Mouse (Mus musculus): ENCODE measurements around the gene Btbd9. TPM values are rescaled to one million over a fixed set of nuclear protein-coding genes. Genes with fewer than 3 reads are reported as not detected.

Gene Btbd9
- polyA plus RNA-seq, 1 experiment from 2014 or later = 56.0 TPM

DNA sequence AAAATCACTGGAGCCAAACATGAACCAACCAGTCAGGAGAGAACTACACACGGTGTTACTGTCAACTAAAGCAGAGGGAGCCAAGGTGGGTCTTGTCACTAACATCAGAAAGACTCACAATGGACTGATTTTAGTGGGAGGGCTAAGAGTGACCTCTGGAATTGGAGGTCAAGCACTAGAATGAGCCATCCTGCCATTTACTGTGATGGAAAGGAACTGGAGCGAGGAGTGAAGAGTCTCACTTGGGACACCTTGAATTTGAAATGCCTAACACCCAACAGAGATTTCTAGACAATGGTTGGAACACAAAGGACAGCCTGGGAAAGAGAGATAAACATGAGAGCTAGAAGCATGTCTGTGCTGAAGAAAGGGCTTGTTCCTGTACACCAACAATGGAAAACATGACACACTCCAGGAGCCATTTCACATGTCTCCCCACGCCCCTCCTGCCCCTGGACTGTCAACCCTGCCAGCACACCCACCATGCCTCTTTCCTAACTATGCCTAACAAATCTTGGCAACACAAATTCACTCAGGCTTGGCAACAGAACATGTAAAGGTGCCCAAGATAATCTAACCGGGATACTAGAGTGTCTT, 152.9 kb downstream of the Btbd9 start:
- H3K4me3 ChIP-seq (replicated peaks) = no peak overlapping the region
- H3K4me1 ChIP-seq = no peaks in the 10 kb centered on the region
- H3K27me3 ChIP-seq (replicated peaks) = no peaks in the 10 kb centered on the region
- whole genome bisulfite sequencing = 60% methylated on average over 4 of the region's 4 CpGs
- no peak overlapping the region for H3K9ac ChIP-seq
- no peak overlapping the region for H3K4me2 ChIP-seq
- H3K27ac ChIP-seq = no peak overlapping the region
- H3K9me3 ChIP-seq = no peaks in the 10 kb centered on the region
- no peak for ATAC-seq (ENCODE audit: insufficient read depth, low FRiP score, low read depth)
- no peaks in the 10 kb centered on the region for H3K36me3 ChIP-seq

DNA sequence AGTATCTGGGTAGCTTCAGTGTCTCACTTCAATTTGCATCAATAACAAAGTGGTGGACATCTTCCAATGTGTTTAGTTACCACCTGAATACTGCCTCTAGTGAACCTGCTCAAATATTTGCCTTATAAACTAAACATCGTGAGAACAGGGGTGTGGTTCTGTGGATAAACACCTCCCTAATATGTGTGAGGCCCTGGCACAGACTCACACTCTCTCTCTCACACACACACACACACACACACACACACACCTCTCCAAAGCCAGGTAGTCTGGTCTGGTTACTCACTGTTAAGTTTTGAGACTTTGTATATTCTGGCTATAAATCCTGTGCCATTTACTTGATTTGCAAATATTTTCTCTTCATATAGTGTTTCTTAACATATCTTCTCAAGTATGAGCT, 154.0 kb downstream of the Btbd9 start:
- Histone ChIP-seq H3K4me1 (no peaks in the 10 kb centered on the region), H3K9ac (no peak overlapping the region), H3K36me3 (no peaks in the 10 kb centered on the region), H3K4me2 (no peak overlapping the region), H3K27me3 (replicated peaks) (no peaks in the 10 kb centered on the region), H3K27ac (no peak overlapping the region), H3K9me3 (no peaks in the 10 kb centered on the region), H3K4me3 (replicated peaks) (no peak overlapping the region)
- 24% methylated on average over 1 of the region's 1 CpGs for WGBS
- ATAC-seq (ENCODE audit: insufficient read depth, low FRiP score, low read depth) = no peak

DNA sequence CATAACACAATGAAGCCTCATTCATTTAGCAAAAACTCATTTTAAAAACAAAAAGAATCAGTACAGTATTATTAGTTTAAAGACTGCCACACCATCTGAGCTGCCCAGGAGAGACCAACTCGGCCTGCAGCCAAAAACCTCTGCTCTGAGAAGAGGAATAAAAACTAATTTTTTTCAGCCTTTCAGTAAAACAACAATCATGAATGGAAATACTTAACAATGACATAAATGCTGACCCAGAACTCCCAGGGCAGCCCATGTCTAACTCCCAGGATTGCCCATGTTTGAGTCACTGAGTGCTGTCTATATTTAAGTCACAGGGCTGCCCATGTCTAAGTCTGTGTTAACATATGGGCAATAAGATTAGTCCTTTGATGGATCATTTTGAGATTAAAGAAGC, 155.0 kb downstream of the Btbd9 start:
- no peak for ATAC-seq (ENCODE audit: insufficient read depth, low FRiP score, low read depth)
- Histone ChIP-seq H3K27ac (no peak overlapping the region), H3K4me2 (no peak overlapping the region), H3K4me1 (no peaks in the 10 kb centered on the region), H3K4me3 (replicated peaks) (no peak overlapping the region), H3K9me3 (no peaks in the 10 kb centered on the region), H3K36me3 (no peaks in the 10 kb centered on the region), H3K9ac (no peak overlapping the region), H3K27me3 (replicated peaks) (no peaks in the 10 kb centered on the region)
- WGBS = 73% methylated on average over 1 of the region's 1 CpGs

DNA sequence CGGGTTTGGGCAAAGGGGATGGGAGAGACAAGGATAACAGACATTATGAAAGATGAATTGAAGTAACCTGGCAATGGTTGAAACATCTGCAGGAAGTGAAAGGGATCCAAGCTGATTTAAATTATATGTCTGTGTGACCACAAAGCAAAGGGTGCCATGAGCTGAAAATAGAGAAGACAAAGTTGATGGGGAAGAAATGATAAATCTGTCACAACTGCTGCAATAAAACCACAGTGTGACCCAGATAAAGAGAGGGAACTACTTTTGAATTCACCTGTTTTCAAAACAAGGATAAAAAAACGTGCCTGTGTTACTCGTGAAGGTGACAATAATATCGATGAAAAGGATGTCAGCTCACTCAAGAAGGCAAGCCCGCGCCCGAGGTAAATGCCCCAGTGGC, 156.8 kb downstream of the Btbd9 start:
- Histone ChIP-seq H3K36me3 (no peaks in the 10 kb centered on the region), H3K27me3 (replicated peaks) (no peaks in the 10 kb centered on the region), H3K4me1 (no peaks in the 10 kb centered on the region), H3K4me2 (no peak overlapping the region), H3K9ac (no peak overlapping the region), H3K9me3 (no peaks in the 10 kb centered on the region), H3K4me3 (replicated peaks) (no peak overlapping the region), H3K27ac (no peak overlapping the region)
- no peak for ATAC-seq (ENCODE audit: insufficient read depth, low FRiP score, low read depth)
- WGBS = 85% methylated on average over 7 of the region's 7 CpGs

DNA sequence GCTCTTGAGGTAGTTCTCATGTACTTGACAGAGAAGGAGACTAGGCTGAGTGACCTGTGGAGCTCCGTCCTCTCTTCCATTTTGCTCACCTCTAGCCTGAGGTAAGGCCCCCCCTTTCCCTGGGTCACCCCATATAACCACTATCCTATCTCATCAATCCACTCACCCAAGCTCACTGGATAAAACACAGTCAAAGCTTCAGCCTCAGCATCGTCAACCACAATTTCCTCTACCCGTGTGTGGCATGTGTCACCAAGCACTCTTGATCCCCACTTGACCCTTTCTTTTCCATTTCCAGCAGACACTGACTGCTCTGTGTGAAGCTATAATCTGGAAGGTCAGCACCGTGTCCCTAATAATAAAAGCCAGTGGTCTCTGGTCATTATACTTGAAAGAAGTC, 157.8 kb downstream of the Btbd9 start:
- Histone ChIP-seq H3K27me3 (replicated peaks) (no peaks in the 10 kb centered on the region), H3K9me3 (no peaks in the 10 kb centered on the region), H3K4me2 (no peak overlapping the region), H3K4me3 (replicated peaks) (no peak overlapping the region), H3K36me3 (no peaks in the 10 kb centered on the region), H3K9ac (no peak overlapping the region), H3K27ac (no peak overlapping the region), H3K4me1 (no peaks in the 10 kb centered on the region)
- ATAC-seq (ENCODE audit: insufficient read depth, low FRiP score, low read depth) = no peak
- 54% methylated on average over 4 of the region's 4 CpGs for WGBS

DNA sequence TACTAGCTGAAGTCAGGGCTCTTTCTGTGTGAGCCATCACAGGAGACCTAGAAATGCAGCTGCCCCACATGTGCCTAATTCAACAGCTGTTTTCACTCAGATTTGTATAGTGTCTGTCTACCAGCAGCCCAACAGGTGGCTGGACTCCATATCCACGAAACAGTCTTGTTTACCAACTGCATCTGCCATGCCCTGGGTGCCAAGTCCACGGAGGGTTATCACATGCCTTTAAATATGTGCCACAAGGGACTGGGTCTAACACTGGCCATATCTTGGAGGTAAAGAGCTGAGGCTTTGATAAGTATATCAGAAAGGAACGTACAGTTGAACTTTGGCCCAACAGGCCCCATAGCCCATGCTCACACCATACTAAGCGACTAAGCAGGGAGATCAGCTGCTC, 159.2 kb downstream of the Btbd9 start:
- Histone ChIP-seq H3K36me3 (no peaks in the 10 kb centered on the region), H3K4me3 (replicated peaks) (no peak overlapping the region), H3K4me2 (no peak overlapping the region), H3K9me3 (no peaks in the 10 kb centered on the region), H3K9ac (no peak overlapping the region), H3K27me3 (replicated peaks) (no peaks in the 10 kb centered on the region), H3K27ac (peak overlapping the region; percentile 3; the same call in 1 of the 2 replicates), H3K4me1 (no peaks in the 10 kb centered on the region)
- WGBS = 48% methylated on average over 4 of the region's 4 CpGs
- peak; percentile 77 for ATAC-seq (ENCODE audit: insufficient read depth, low FRiP score, low read depth)

DNA sequence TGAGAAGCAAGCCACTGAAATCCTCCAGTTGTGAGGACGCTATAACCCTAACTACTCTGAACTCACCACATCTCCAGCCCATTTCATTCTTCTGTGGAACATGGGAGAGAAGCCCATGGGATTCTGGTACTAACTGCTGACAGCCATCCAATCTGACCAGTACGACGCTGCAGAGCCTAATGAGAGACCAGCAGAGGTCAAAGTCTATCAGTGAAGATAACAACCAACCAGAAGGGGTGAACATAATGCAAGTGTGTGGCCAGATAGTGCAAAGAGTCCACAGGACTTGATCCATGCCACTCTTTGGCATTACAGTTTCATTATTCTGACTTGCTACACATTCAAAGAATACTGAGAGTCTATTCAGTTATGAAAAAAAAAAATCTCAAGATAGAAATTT, 160.6 kb downstream of the Btbd9 start:
- Histone ChIP-seq H3K4me2 (no peak overlapping the region), H3K27ac (no peak overlapping the region), H3K27me3 (replicated peaks) (no peaks in the 10 kb centered on the region), H3K4me3 (replicated peaks) (no peak overlapping the region), H3K36me3 (no peaks in the 10 kb centered on the region), H3K9ac (no peak overlapping the region), H3K9me3 (no peaks in the 10 kb centered on the region), H3K4me1 (no peaks in the 10 kb centered on the region)
- no peak for ATAC-seq (ENCODE audit: insufficient read depth, low FRiP score, low read depth)
- WGBS = 64% methylated on average over 3 of the region's 3 CpGs

DNA sequence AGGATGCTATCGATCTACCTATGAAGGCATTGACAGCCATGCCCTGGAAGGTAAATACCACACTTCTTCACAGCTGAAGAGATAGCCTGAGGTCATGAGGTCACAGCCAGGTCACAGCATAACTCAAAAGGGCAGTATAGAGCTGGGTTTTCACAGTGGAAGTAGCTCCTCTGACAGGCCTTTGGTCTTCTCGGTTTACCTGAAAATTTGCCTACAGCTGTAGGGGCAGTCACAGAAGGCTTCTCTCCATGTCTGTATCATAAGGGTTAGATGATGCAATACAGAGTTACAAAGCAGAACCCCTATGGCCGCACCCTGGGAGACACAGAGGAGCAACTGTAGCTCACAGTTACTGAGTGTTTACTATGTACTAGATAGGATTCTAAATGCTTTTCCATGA, 163.3 kb downstream of the Btbd9 start:
- H3K36me3 ChIP-seq = no peaks in the 10 kb centered on the region
- H3K9me3 ChIP-seq = no peaks in the 10 kb centered on the region
- WGBS = 72% methylated on average over 3 of the region's 3 CpGs
- ATAC-seq (ENCODE audit: insufficient read depth, low FRiP score, low read depth) = no peak
- H3K4me2 ChIP-seq = no peak overlapping the region
- no peak overlapping the region for H3K9ac ChIP-seq
- no peak overlapping the region for H3K4me3 ChIP-seq (replicated peaks)
- H3K27me3 ChIP-seq (replicated peaks) = no peaks in the 10 kb centered on the region
- no peak overlapping the region for H3K27ac ChIP-seq
- H3K4me1 ChIP-seq = no peaks in the 10 kb centered on the region

DNA sequence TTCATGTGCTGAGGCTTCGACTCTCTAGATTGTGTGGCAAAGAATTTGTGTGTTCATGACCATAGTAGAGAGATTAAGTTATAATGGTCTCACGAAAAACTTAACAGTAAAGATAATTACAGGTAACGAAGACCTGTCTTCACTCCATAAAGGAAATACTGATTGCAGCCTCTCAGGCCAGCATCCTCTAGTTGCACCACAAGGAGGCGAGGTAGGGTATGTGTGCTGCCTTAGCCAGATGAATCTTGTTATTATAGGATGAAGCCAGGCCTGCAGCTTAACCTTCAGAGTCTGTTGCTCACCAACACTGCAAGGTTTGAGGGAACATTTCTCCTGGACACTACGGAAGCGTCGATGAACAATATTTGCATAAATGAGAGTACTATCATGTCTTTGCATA, 170.3 kb downstream of the Btbd9 start:
- Histone ChIP-seq H3K9me3 (no peaks in the 10 kb centered on the region), H3K27me3 (replicated peaks) (no peaks in the 10 kb centered on the region), H3K4me3 (replicated peaks) (no peak overlapping the region), H3K27ac (no peak overlapping the region), H3K36me3 (no peaks in the 10 kb centered on the region), H3K9ac (no peak overlapping the region), H3K4me1 (no peaks in the 10 kb centered on the region), H3K4me2 (no peak overlapping the region)
- ATAC-seq (ENCODE audit: insufficient read depth, low FRiP score, low read depth) = no peak
- 88% methylated on average over 7 of the region's 7 CpGs for WGBS

DNA sequence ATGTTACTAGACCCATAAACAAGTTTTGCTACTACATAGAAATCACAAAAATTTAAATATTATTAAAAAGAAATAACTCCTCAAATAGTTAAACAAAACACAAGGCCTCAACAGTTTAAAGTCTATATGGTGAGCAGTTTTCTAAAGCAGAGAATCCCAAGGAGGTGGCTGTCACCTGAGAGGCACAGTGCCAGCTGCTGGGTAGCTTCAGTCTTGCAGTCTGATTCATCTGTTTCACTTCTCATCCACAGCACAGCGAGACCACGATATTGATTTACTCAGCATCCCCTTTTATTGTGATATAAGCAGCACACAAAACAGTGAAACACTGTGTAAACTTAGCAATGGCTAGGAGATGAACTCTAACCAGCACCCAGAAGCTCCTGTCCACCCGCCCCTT, 173.4 kb downstream of the Btbd9 start:
- no peak overlapping the region for H3K27ac ChIP-seq
- no peaks in the 10 kb centered on the region for H3K36me3 ChIP-seq
- H3K4me3 ChIP-seq (replicated peaks) = no peak overlapping the region
- no peaks in the 10 kb centered on the region for H3K4me1 ChIP-seq
- H3K27me3 ChIP-seq (replicated peaks) = no peaks in the 10 kb centered on the region
- ATAC-seq (ENCODE audit: insufficient read depth, low FRiP score, low read depth) = no peak
- 81% methylated on average over 3 of the region's 3 CpGs for WGBS
- no peak overlapping the region for H3K9ac ChIP-seq
- no peak overlapping the region for H3K4me2 ChIP-seq
- H3K9me3 ChIP-seq = no peaks in the 10 kb centered on the region

DNA sequence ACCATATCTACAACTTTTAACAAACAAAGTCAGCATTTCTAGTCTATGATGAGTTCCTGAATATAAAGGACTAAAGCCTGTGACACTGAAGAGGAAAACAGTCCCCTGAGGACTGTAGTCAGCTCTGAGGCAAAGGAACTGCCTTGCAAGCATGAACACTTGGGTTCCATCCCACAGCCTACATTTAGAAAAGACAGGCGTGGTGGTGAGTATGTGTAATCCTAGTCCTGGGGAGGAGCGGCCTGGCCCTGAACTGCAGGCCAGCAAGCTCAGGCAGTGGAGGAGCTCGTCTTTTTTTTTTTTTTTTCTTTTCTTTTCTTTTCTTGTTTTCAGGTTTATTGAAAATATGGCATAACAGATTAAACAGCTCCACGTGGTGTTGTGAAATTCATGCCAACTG, 181.0 kb downstream of the Btbd9 start:
- Histone ChIP-seq H3K36me3 (no peaks in the 10 kb centered on the region), H3K4me3 (replicated peaks) (no peak overlapping the region), H3K9me3 (no peaks in the 10 kb centered on the region), H3K4me2 (no peak overlapping the region), H3K27me3 (replicated peaks) (no peaks in the 10 kb centered on the region), H3K4me1 (no peaks in the 10 kb centered on the region), H3K27ac (no peak overlapping the region), H3K9ac (no peak overlapping the region)
- 75% methylated on average over 4 of the region's 4 CpGs for WGBS
- no peak for ATAC-seq (ENCODE audit: insufficient read depth, low FRiP score, low read depth)

DNA sequence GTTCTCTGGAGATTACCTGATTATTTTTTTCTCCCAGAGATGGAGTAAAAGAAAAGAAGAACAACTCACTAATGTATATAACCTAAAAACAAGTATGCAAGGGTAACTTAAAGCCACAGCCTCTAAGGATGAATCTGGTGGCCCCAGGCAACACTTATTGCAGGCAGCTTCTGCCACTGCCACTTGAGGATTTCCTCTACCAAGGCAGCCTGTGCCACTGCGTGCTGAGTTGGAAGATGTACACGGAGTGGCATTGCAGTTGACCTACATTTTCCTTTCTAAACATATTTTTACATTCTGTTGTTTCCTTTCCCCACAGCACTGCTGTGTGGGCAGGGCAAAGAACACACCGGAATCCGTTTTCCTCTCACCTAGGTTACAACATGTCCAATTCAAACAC, 184.3 kb downstream of the Btbd9 start:
- Histone ChIP-seq H3K4me3 (replicated peaks) (no peak overlapping the region), H3K9ac (no peak overlapping the region), H3K27ac (no peak overlapping the region), H3K9me3 (no peaks in the 10 kb centered on the region), H3K4me1 (no peaks in the 10 kb centered on the region), H3K27me3 (replicated peaks) (no peaks in the 10 kb centered on the region), H3K4me2 (no peak overlapping the region), H3K36me3 (no peaks in the 10 kb centered on the region)
- ATAC-seq (ENCODE audit: insufficient read depth, low FRiP score, low read depth) = no peak
- whole genome bisulfite sequencing = 83% methylated on average over 4 of the region's 4 CpGs

DNA sequence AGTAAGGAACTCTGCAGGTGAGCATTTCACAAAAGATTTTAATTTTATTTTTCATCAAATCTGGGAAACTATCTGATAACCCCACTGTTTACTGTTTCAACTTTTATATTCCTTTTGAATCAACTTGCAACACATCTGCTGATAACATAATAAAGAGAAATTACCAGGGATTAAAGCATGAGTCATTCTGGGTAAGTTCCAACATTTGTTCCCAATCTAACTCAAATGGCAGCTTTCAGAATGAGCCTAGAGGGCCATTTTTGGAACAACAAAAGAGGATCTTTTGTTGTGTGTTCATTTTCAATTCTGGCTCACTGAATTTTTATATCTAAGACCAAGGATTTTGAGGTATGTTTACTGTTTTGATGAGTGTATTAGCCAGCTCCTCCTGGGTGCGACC, 185.1 kb downstream of the Btbd9 start:
- no peaks in the 10 kb centered on the region for H3K4me1 ChIP-seq
- H3K27me3 ChIP-seq (replicated peaks) = no peaks in the 10 kb centered on the region
- H3K4me2 ChIP-seq = no peak overlapping the region
- WGBS = 79% methylated on average over 1 of the region's 1 CpGs
- no peaks in the 10 kb centered on the region for H3K36me3 ChIP-seq
- no peak for ATAC-seq (ENCODE audit: insufficient read depth, low FRiP score, low read depth)
- no peaks in the 10 kb centered on the region for H3K9me3 ChIP-seq
- H3K27ac ChIP-seq = no peak overlapping the region
- no peak overlapping the region for H3K4me3 ChIP-seq (replicated peaks)
- H3K9ac ChIP-seq = no peak overlapping the region
